Mouse (Mus musculus) heart, postnatal 0 days (tissue): ENCODE data around the gene Car5a.

Experiments
- CTCF ChIP-seq: IDR thresholded peaks from 2 replicates; pipeline ENCODE4 v1.5.1; 2016; ENCODE audit warnings: antibody characterized with exemption, control low read depth, low read depth
- EP300 ChIP-seq: IDR thresholded peaks from 2 replicates; pipeline ENCODE4 v1.6.1; 2016; ENCODE audit warnings: antibody characterized with exemption, low read depth

DNA sequence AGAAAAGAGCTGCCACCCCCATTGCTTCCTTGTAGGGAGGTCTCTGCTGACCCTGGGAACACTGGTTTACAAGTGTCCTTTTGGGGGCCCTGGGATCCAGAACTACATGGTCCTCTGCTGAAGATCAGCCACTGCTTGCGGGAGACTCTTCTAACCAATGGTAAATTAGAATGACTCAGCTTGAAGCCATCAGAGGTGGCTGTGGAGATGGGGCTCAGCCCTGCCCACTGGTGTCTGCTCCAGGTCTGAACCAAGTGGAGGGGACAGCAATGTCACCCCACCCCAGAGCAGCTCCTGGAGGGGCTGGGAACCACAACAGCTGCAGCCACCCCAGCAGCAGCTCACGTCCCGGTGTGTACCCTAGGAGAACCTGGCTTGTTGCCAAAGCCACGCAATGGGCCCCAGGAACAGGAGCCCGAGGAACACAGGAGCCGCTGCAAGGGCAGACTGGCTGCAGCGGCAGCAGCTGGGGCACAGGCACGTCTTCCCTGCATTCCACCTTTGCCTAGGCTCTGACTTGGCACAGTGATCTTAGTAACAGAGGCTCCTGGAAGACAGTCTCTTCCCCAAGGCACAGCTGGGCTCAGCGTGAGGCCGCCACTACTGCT is 72.8 kb downstream of the Car5a start:
- TF ChIP-seq EP300, result no peak
- TF ChIP-seq CTCF, result no peak
